Mouse (Mus musculus) adrenal gland, postnatal 4 days (tissue): ENCODE measurements around the gene Nfe2l3. TPM values are rescaled to one million over a fixed set of nuclear protein-coding genes. Genes with fewer than 3 reads are reported as not detected.
A peak's percentile ranks its signal among the peaks of the same experiment; 100 is the strongest.
"Not testable (repeated sequence)": the region's sequence is repeated elsewhere in the genome, so short reads cannot be mapped to it uniquely, and the experiment has no call there.

Experiments used
- DNase-seq, 2 experiments: peaks; one replicate each; pipeline ENCODE4 v3.0.0; 2021 to 2022; ENCODE audit warnings: low spot score in 2 of 2, mixed read lengths in 2 of 2
- long read RNA-seq, 2 experiments: library from polyadenylated mRNA; stranded (forward); transcript quantifications; one replicate each; pipeline ENCODE4 v2.0.0; 2021
- total RNA-seq, 2 experiments: library from RNA; stranded (reverse); gene quantifications; 2 replicates each; pipeline ENCODE4 v1.2.3; 2021

Gene Nfe2l3
- 1 to 10 TPM in 1 of 2 experiments, under 1 TPM in 1; 0.96 to 2.1 TPM for total RNA-seq
- long read RNA-seq, experiment 1, result 0 reads
- long read RNA-seq, experiment 2, result 0 reads

GRCm38 (mm10) chr6:51432535-51433397 lies at the start of gene Nfe2l3:
TSS of gene Nfe2l3 (plus strand) at chr6:51432670.
- DNase-seq, result peak; percentile 6 to 35

GRCm38 (mm10) chr6:51383769-51384755 lies 48.4 kb upstream of the Nfe2l3 start:
- peak; percentile 45 to 69 for DNase-seq

GRCm38 (mm10) chr6:51390505-51390904 lies 42.0 kb upstream of the Nfe2l3 start:
- no peak for DNase-seq

DNA sequence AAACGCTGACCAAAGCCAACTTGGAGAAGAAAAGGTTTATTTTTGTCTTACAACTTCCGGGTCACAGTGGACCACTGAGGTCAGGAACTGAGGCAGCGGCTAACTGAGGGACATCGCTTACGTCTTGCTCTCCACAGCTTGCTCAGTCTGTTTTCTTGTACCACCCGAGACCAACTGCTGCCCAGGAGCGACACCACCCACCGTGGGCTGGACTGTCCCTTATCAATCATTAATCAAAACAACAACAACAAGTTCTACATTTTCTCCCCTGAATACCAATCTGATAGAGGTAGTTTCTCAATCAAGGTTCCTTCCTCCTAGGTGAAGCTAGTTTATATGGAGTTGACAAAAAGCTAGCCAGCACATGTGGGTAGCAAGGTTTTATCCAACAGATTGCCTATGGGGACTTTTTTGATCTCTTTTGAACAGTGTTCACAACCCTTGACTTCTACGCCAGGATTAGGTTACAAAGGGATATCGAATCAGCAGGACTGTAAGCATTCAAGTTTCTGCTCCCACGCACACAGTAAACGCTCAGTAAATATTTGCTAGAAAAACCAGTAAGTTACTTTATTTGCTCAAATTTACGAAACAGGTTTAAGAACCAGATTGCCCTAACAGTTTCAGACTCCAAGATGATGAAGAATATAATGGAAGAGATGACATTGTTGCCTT lies 40.5 kb upstream of the Nfe2l3 start:
- no peak for DNase-seq

GRCm38 (mm10) chr6:51393341-51394128 lies 38.9 kb upstream of the Nfe2l3 start:
- no peak for DNase-seq

- not testable (repeated sequence) for DNase-seq
Measured at GRCm38 (mm10) chr6:51394367-51394766, 38.1 kb upstream of the Nfe2l3 start.

DNA sequence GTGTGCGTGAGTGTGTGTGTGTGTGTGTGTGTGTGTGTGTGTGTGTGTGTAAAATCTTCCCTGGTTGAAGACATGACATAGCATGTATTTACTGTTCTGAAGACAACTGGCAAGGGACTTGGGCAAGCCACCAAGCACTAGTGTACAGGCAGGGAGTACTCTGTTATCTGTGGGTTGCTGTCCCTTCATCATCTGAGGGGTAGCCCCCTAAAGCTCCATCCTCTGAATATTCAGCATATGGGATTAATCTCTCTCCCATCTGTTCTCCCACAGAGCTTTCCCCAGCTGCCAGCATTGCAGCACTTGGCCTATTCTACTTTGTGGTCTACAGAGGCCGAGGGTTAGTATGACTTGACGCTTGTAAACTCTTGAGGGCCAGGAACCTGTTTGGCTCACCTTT lies 37.5 kb upstream of the Nfe2l3 start:
- not testable (repeated sequence) for DNase-seq

DNA sequence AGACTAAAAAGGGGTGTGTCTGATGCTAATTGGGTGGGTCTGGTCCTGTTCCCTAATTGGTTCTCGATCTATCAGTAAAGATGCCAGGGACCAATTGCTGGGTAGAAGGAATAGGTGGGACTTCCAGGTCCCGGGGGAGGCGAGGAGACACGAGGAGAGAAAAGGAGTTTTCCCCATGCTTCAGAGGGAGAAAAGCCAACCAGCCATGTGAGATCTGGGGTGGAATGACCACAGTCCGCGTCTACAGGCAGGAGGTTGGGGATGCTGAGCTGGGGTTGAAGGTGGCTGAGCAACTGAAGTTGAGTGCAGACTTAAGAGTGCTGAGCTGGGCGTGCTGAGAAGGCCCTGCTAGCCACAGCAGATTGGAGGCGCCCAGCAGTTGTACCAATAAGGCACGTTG lies 37.0 kb upstream of the Nfe2l3 start:
- DNase-seq, result no peak

- no peak for DNase-seq
Measured at GRCm38 (mm10) chr6:51399113-51399518, 33.4 kb upstream of the Nfe2l3 start.

GRCm38 (mm10) chr6:51401294-51401693 lies 31.2 kb upstream of the Nfe2l3 start:
- no peak for DNase-seq

DNA sequence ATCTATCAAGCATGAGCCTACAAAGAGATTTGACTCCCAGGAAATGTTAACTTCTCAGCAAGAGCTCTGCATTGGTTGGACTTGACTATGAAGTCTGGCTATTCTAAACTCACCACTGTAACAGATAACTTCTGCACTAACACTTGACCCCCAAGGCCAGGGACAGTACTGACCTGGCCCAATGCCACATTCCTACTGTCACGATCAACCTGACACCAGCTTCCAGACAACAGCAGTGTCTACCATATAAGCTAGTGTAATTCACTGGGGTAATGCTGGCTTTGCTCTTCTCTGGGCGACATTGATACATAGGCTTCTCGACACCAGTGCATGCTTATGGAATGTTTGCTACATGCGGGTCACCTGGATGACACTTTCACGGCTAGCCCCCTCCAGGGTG lies 28.9 kb upstream of the Nfe2l3 start:
- DNase-seq, result no peak

- DNase-seq, result no peak
Measured at GRCm38 (mm10) chr6:51404502-51404901, 28.0 kb upstream of the Nfe2l3 start.

DNA sequence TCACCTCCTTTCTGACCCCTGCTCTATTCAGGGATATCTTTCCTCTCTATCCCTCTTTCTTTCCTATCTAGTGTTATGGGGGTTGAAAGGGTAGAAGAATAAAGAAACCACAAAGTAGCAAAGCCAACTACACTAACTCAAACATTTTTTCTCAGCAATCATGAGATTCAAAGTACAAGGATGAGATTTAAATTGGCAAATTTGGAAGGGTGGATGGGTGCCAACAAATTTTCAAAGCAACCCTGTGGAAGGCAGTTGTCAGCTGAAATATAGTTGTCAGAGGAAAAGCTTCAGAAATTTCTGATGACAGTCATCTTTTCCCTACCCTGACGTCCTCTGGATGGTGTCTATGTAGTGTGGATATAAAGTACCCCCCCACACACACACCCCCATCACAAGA lies 16.0 kb upstream of the Nfe2l3 start:
- no peak for DNase-seq

DNA sequence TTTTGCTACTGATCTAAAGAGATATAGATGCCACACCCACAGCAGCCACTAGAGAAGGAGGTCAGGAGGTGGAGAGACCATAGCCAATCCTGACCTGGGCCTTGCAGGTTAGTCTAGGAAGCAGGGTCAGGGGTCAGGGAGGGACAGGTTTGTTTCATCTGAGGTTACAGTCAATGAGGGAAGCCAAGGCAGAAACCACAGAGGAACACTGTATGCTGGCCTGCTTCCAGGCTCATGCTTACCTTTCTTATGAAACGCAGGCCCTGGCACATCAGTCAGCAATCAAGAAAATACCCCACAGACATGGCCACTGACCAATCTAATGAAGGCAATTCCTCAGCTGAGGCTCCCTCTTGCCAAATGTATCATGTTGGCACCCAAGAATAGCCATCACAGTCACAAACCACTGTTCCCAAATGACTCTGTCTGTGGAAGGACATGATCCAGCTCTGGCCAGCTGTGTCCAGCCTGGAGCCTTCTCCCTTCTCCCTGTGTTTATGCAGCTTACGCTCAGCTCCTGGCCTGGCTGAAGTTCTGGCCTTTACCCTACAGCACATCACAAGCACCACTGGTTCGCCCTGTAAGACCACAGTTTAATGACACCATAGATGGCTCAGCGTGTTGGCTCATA lies 15.0 kb upstream of the Nfe2l3 start:
- no peak for DNase-seq

- DNase-seq, result no peak
Measured at GRCm38 (mm10) chr6:51423466-51424122, 8.9 kb upstream of the Nfe2l3 start.

DNA sequence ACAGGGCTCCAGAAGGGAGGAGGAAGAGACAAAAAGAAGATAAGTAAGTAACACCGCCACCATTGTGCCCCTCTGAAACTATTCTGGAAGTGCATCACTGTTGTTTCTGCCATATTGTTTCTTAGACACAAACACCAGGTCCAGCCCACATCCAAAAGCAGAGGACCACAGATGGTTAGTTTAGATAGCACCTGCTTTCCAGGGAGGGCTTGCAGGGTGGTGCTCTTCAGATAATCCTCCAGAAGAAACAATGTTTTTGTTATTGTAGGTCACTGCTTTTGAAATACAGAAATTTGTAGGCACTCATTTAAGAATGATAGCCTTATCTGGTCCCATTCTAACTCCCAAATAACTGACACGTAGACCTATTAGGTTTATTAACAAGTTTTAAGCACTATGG lies 7.9 kb upstream of the Nfe2l3 start:
- DNase-seq, result no peak

DNA sequence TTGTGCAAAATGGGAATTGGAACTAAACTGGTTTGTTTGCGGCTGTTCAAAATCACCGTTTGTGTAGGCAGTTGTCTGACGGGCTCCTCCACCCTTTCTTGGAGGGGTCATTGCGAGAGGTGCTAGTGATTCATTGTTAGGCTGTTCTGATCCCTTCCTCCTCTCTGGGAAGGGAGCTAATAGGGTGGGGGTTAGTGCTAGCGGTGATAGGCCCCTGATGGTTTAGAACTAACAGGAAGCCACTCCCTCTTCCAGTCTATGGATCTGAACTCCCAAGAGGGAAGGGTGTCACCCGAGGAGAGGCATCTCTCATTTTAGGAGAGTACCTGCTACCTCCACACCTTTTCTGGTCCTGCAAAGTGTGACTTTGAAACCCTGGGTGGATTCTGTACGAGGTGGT lies 1.8 kb downstream of the Nfe2l3 start:
- no peak for DNase-seq

DNA sequence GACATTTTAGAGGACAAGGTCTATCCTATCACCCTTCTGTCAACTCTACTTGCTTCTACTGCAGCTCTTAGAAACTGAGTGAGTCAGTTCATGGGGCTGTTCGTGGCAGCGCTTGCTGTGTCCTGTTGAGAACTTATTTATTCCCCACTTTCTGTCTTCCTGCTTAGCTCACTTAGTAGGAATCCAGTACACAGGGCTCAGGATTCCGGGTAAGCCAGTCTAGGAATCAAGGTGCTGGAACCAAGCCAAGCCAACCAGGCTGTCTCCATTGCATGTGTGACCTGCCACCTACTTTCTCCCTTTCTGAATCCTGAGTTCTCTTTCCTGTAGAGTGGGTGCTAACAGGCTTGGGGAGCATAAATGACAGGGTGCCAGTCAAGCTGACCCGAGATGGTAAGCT lies 5.2 kb downstream of the Nfe2l3 start:
- no peak for DNase-seq

DNA sequence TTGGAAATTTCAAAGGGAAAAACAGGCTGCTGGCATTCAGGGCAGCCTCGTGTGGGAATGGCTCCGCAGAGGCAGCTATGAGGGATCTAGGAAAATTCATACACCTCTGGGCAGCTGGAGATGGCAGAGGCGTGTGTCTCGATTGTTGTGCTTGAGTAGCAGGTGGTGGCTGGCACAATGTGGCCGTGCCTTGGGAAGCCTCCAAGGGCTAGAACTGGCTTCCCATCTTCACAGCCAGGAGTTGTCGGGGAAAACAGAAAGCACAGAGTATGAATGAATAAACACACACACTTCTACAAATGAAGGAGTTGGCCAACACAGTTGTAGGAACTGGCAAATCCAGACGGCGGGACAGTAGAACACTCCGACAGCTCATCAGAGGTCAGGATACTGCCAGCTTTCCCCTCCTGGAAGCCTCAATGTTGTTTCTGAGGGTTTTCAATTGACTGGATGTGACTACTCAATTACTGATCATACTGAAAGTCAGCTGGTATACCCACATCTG lies 6.4 kb downstream of the Nfe2l3 start:
- DNase-seq, result no peak
